Mouse (Mus musculus) bone marrow macrophage, adult 2 months (primary cell): Measurements from ENCODE around the gene Psmb2.

Source experiments
- CTCF ChIP-seq: IDR thresholded peaks from 2 replicates; pipeline ENCODE4 v1.5.1; 2012; ENCODE audit warnings: low read depth, mild to moderate bottlenecking, low read length, moderate library complexity
- POLR2A ChIP-seq: IDR thresholded peaks from 2 replicates; pipeline ENCODE4 v1.6.1; 2012; ENCODE audit warnings: mild to moderate bottlenecking, low read depth, low read length, borderline replicate concordance

- TF ChIP-seq POLR2A (no peak), CTCF (no peak)
Observed at GRCm38 (mm10) chr4:126754231-126754611, 76.8 kb downstream of the Psmb2 start.
